Mouse (Mus musculus): ENCODE results near the gene Upk1b. TPM values are rescaled to one million over a fixed set of nuclear protein-coding genes. Genes with fewer than 3 reads are reported as not detected.

Upk1b gene
- total RNA-seq, 2 experiments from 2014 or later, result 4.3 to 5.1 TPM

GRCm38 (mm10) chr16:38724974-38725373 is 75.2 kb downstream of the Upk1b start:
- DNase-seq (ENCODE audit: low spot score in 2 of 2), result no peak

GRCm38 (mm10) chr16:38724256-38724655 is 75.9 kb downstream of the Upk1b start:
- DNase-seq (ENCODE audit: low spot score in 2 of 2), result no peak

Other genes with a start within 250 kb of the Upk1b start
- 10 to 100 TPM; 71.9 to 75.7 TPM for gene Tmem39a, start 241.6 kb downstream of the Upk1b start, total RNA-seq (2021)
- gene Arhgap31, start 87.1 kb downstream of the Upk1b start, total RNA-seq (2021), result 10 to 100 TPM; 31.3 to 31.4 TPM
- 10 to 100 TPM; 13.1 to 14.9 TPM for gene B4galt4, start 58.1 kb downstream of the Upk1b start, total RNA-seq (2021)
- not detected for gene 4930435E12Rik, start 28.4 kb upstream of the Upk1b start, total RNA-seq (2021)
- gene Igsf11, start 92.3 kb upstream of the Upk1b start, total RNA-seq (2021), result 10 to 100 TPM; 53.7 to 56.3 TPM